Mouse (Mus musculus): ENCODE data around the gene Abhd17b.

DNA sequence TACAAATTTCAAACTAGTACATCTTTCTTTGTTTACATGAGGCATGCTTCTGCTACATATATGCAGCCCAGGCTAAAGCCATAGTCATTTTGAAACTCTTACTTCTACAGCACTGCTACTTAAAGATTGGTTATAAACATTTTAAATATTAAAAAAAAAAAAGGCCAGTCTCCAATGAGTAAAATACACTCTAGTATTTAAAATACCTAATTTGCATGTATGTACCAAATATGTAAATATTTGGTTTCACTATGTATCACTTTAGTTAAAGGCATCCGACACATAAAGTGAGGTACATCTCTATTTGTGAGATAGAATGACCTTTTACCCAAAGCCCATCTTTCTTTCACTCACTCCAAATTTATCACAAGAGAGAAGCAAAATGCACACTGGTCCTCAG lies 24.0 kb upstream of the Abhd17b start:
- TF ChIP-seq POLR2A (IDR thresholded peaks at IDR 0.05; ENCODE audit: borderline replicate concordance, control insufficient read depth, low read depth, low read length), result no peak
- TF ChIP-seq CTCF (IDR thresholded peaks at IDR 0.05; ENCODE audit: control insufficient read depth, insufficient read depth, low read length), result no peak

All from bone marrow, adult 2 months (tissue).